Mouse (Mus musculus) myocyte (in vitro differentiated cells): ENCODE data around the gene Lrrc4.

Experiments
- CEBPB ChIP-seq: IDR thresholded peaks from 2 replicates; pipeline ENCODE4 v1.6.1; 2011; ENCODE audit warnings: mild to moderate bottlenecking, moderate library complexity; ENCODE audit not compliant: poor library complexity, insufficient read depth, severe bottlenecking
- MYOG ChIP-seq, 3 experiments: IDR thresholded peaks; one replicate each; pipeline ENCODE4 v1.6.1; 2011; ENCODE audit warnings: control low read depth in 2 of 3, low read depth in 2 of 3, mild to moderate bottlenecking in 2 of 3; ENCODE audit not compliant: insufficient read length in 2 of 3, control insufficient read depth in 1 of 3, insufficient read depth in 1 of 3
- POLR2AphosphoS2 ChIP-seq: IDR thresholded peaks from one replicate; pipeline ENCODE4 v1.6.1; 2011; ENCODE audit warnings: low read depth, control low read depth; ENCODE audit not compliant: insufficient read length

DNA sequence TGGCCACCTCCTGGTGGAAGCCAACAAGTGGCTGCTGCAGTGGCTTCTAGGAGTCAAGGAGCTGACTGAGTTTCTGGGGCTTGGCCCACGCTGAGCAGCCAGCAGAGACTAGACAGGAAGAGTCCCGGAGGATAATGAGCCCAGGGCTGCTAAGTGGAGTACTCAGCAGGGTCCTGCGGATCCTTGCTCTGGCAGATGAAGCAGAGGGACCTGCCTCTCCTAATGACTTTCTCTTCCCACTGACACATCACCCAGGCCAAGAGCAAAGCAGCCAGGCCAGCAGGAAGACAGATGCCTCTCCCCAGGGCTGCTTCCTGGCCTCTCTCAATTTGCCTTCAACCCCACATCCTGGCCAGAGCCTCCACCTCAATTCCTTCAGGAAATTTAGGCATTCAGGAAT, 23.9 kb upstream of the Lrrc4 start:
- TF ChIP-seq CEBPB, result no peak
- TF ChIP-seq POLR2AphosphoS2, result no peak
- TF ChIP-seq MYOG (IDR thresholded peaks at IDR 0.05; ENCODE audit: control insufficient read depth in 1 of 3, insufficient read depth in 1 of 3, insufficient read length in 2 of 3, low read depth in 2 of 3), result no peak
